Mouse (Mus musculus) stomach, embryonic 16.5 days (tissue): ENCODE results near the gene Olfr372. TPM values are rescaled to one million over a fixed set of nuclear protein-coding genes. Genes with fewer than 3 reads are reported as not detected.
"Not testable (repeated sequence)": the region's sequence is repeated elsewhere in the genome, so short reads cannot be mapped to it uniquely, and the experiment has no call there.

Experiments used
- ATAC-seq: fragments of 200-750 bp; cut with Nextera tagmentation; 2 replicates; pipeline ENCODE4 v1.8.0; 2017; ENCODE audit warnings: moderate number of reproducible peaks, moderate TSS enrichment; ENCODE audit not compliant: insufficient read depth, low FRiP score
- H3K27ac ChIP-seq: fragments of 300-500 bp; sonication (generic); 2 replicates; pipeline ENCODE4 v1.5.1; 2014; ENCODE audit warnings: low read length
- H3K27me3 ChIP-seq: fragments of 300-500 bp; sonication (generic); 2 replicates; pipeline ENCODE4 v1.6.1; 2014; ENCODE audit warnings: low read length, control low read depth, mixed read lengths; ENCODE audit not compliant: control insufficient read depth, insufficient read depth
- H3K36me3 ChIP-seq: fragments of 300-500 bp; sonication (generic); 2 replicates; pipeline ENCODE4 v1.6.1; 2014; ENCODE audit warnings: low read length; ENCODE audit not compliant: control insufficient read depth, insufficient read depth
- H3K4me1 ChIP-seq: fragments of 300-500 bp; sonication (generic); 2 replicates; pipeline ENCODE4 v1.6.1; 2014; ENCODE audit warnings: low read length, control low read depth, mixed read lengths; ENCODE audit not compliant: control insufficient read depth, insufficient read depth
- H3K4me2 ChIP-seq: fragments of 300-500 bp; sonication (generic); 2 replicates; pipeline ENCODE4 v1.6.1; 2014; ENCODE audit warnings: low read depth, low read length, mixed read lengths
- H3K4me3 ChIP-seq: fragments of 300-500 bp; sonication (generic); replicated peaks from 2 replicates; pipeline ENCODE4 v1.5.1; 2014; ENCODE audit warnings: mild to moderate bottlenecking, low read length
- H3K9ac ChIP-seq: fragments of 300-500 bp; sonication (generic); 2 replicates; pipeline ENCODE4 v1.6.1; 2014; ENCODE audit warnings: low read length
- H3K9me3 ChIP-seq: fragments of 300-500 bp; sonication (generic); replicated peaks from 2 replicates; pipeline ENCODE4 v1.6.1; 2016; ENCODE audit warnings: low read length, control low read depth; ENCODE audit not compliant: control insufficient read depth
- WGBS: fragments of 180-500 bp; shearing (Covaris S2); extraction: QIAGEN DNeasy Blood & Tissue Kit; methylation state at CpG from one replicate; pipeline ENCODE4 v1.1.7; 2014; 5-methylcytosine and 5-hydroxymethylcytosine counted together
- polyA plus RNA-seq: library from polyadenylated mRNA; unstranded; fragments of >200 nt; fragmentation: Nextera tagmentation; extraction: Ambion mirVana; gene quantifications from 2 replicates; pipeline ENCODE4 v1.2.1, GENCODE M21; 2015

The Olfr372 gene
- polyA plus RNA-seq, 1 experiment from 2014 or later: not detected

- not testable (repeated sequence) for ATAC-seq, H3K9me3 ChIP-seq, H3K27ac ChIP-seq, H3K4me1 ChIP-seq, H3K9ac ChIP-seq, H3K4me3 ChIP-seq, H3K36me3 ChIP-seq, H3K27me3 ChIP-seq, H3K4me2 ChIP-seq
- WGBS: 53% methylated on average over 2 of the region's 2 CpGs
Measured at GRCm38 (mm10) chr8:72017339-72017738, 23.7 kb upstream of the Olfr372 start.

DNA sequence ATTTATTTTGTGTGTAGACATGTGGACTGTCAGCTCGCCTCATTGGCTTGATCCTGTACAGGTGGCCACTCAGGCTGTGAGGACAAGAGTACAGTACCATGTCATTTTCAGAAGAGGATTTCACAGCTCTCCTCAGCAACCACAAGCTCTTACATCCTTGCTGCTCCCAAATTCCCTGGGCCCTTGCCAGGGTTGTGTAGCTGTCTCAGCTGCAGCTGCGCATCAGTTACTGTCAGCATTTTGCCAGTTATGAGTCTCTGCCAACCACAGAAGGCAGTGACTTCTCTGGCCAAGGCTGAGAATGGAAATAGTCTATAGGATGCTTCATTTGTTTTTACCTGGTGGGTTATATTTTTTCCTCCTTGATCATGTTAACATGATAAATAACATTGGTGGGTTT, 22.9 kb upstream of the Olfr372 start:
- Histone ChIP-seq H3K4me1 (no peaks in the 10 kb centered on the region), H3K27me3 (no peaks in the 10 kb centered on the region), H3K27ac (no peak overlapping the region), H3K36me3 (no peaks in the 10 kb centered on the region), H3K4me3 (no peak overlapping the region), H3K4me2 (no peak overlapping the region), H3K9me3 (no peaks in the 10 kb centered on the region), H3K9ac (no peak overlapping the region)
- ATAC-seq: no peak
- WGBS: 59% methylated on average over 2 of the region's 2 CpGs

DNA sequence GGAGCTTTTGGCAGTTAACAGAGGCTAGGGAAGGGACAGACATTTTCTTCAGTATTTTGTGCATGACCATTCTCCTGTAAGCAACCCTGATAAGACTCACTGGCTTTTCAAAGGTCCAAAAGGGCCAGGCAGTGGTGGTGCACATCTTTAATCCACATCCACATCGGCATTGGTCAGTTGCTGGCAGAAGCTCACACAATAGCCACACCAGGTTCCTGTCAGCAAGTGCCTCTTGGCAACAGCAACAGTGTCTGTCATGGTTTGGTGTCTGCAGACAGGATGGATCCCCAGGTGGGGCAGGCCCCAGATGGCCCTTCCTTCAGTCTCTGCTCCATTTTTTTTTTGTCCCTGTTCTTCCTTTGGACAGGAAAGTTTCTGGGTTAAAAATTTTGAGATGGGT, 22.0 kb upstream of the Olfr372 start:
- not testable (repeated sequence) for H3K27ac ChIP-seq, H3K4me3 ChIP-seq, H3K27me3 ChIP-seq, H3K9me3 ChIP-seq, H3K4me2 ChIP-seq, ATAC-seq, H3K9ac ChIP-seq, H3K36me3 ChIP-seq, H3K4me1 ChIP-seq
- WGBS: 91% methylated on average over 1 of the region's 1 CpGs

GRCm38 (mm10) chr8:72019816-72020215, 21.2 kb upstream of the Olfr372 start:
- no peak for ATAC-seq
- no peak overlapping the region for H3K27ac ChIP-seq
- H3K27me3 ChIP-seq: no peaks in the 10 kb centered on the region
- no peaks in the 10 kb centered on the region for H3K9me3 ChIP-seq
- H3K4me1 ChIP-seq: no peaks in the 10 kb centered on the region
- H3K36me3 ChIP-seq: no peaks in the 10 kb centered on the region
- H3K4me3 ChIP-seq: no peak overlapping the region
- H3K9ac ChIP-seq: no peak overlapping the region
- WGBS: 50% methylated on average over 2 of the region's 2 CpGs
- H3K4me2 ChIP-seq: no peak overlapping the region

- WGBS: 13% methylated on average over 4 of the region's 9 CpGs
- not testable (repeated sequence) for H3K27me3 ChIP-seq, H3K27ac ChIP-seq, H3K4me3 ChIP-seq, H3K4me2 ChIP-seq, ATAC-seq, H3K9me3 ChIP-seq, H3K36me3 ChIP-seq, H3K4me1 ChIP-seq, H3K9ac ChIP-seq
Measured at GRCm38 (mm10) chr8:72024886-72025285, 16.1 kb upstream of the Olfr372 start.

- 29% methylated on average over 4 of the region's 4 CpGs for WGBS
Measured at GRCm38 (mm10) chr8:72032926-72033325, 8.1 kb upstream of the Olfr372 start.

GRCm38 (mm10) chr8:72042493-72042892, 1.5 kb downstream of the Olfr372 start:
- no peak overlapping the region for H3K4me2 ChIP-seq
- H3K36me3 ChIP-seq: no peaks in the 10 kb centered on the region
- no peaks in the 10 kb centered on the region for H3K27me3 ChIP-seq
- 81% methylated on average over 1 of the region's 1 CpGs for WGBS
- H3K9ac ChIP-seq: no peak overlapping the region
- no peak overlapping the region for H3K27ac ChIP-seq
- H3K4me3 ChIP-seq: no peak overlapping the region
- H3K9me3 ChIP-seq: no peaks in the 10 kb centered on the region
- H3K4me1 ChIP-seq: no peaks in the 10 kb centered on the region
- ATAC-seq: no peak

More at GRCm38 (mm10) chr8:72032926-72033325, 8.1 kb upstream of the Olfr372 start:
- H3K27ac ChIP-seq, H3K9me3 ChIP-seq, H3K9ac ChIP-seq, H3K4me1 ChIP-seq, ATAC-seq, H3K27me3 ChIP-seq, H3K4me2 ChIP-seq, H3K36me3 ChIP-seq, H3K4me3 ChIP-seq: not testable (repeated sequence)

DNA sequence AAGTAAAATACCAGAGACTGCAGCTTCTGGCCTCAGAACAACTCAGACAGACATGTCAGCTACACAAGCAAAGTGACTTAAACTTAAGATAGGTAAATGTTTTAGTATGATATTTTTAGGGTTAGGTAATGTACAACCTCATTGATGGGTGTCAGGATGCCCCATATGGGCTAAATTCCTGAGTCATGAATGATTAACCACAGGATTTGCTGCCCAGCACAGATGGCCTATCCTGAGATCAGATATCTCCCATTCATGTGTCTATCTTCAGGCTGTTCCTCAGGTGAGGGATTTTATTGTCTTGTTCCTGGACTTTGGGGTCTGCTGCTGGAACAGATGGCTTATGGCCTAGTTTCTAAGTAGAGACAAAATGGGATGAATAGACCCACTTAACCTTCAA, 13.6 kb downstream of the Olfr372 start:
- not testable (repeated sequence) for ATAC-seq, H3K9me3 ChIP-seq, H3K9ac ChIP-seq, H3K4me3 ChIP-seq, H3K4me2 ChIP-seq, H3K27ac ChIP-seq, H3K36me3 ChIP-seq, H3K4me1 ChIP-seq, H3K27me3 ChIP-seq

- H3K4me2 ChIP-seq, ATAC-seq, H3K36me3 ChIP-seq, H3K9ac ChIP-seq, H3K4me1 ChIP-seq, H3K27me3 ChIP-seq, H3K27ac ChIP-seq, H3K4me3 ChIP-seq, H3K9me3 ChIP-seq: not testable (repeated sequence)
- 86% methylated on average over 3 of the region's 4 CpGs for WGBS
Measured at GRCm38 (mm10) chr8:72057643-72058042, 16.6 kb downstream of the Olfr372 start.

GRCm38 (mm10) chr8:72066819-72067399, 25.9 kb downstream of the Olfr372 start:
- not testable (repeated sequence) for H3K36me3 ChIP-seq, H3K9me3 ChIP-seq, H3K27ac ChIP-seq, H3K4me1 ChIP-seq, H3K27me3 ChIP-seq, H3K4me3 ChIP-seq, H3K9ac ChIP-seq, H3K4me2 ChIP-seq, ATAC-seq
- 89% methylated on average over 1 of the region's 1 CpGs for WGBS
